Mouse (Mus musculus): ENCODE measurements around the gene Cers6. TPM values are rescaled to one million over a fixed set of nuclear protein-coding genes. Genes with fewer than 3 reads are reported as not detected.

Gene Cers6
- polyA plus RNA-seq, 1 experiment = 18.3 TPM

GRCm38 (mm10) chr2:69045926-69046325 lies 184.7 kb downstream of the Cers6 start:
- no peak for DNase-seq (ENCODE audit: low read depth, low spot score)
- 33% methylated on average over 4 of the region's 4 CpGs for WGBS

DNA sequence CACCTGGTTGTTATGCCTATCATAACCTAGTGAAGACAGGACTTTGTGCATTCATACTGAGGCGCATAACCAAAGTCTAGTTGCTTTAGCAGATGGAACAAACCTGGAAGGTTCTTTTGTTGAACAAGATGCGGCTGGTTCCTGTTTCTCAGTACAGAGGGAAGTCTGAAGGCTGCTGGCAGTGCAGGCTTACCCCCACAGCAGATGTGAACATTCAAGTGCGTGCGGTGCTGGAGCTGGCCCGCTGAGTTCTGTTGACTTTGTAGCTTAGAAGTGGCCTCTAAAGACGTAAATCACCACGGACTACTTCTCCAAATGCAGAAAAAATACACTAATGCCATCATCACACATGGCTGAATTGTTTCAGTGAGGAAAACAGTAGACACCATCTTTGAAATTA lies 186.1 kb downstream of the Cers6 start:
- 82% methylated on average over 7 of the region's 7 CpGs for WGBS
- DNase-seq (ENCODE audit: low read depth, low spot score) = no peak

GRCm38 (mm10) chr2:69047805-69048204 lies 186.6 kb downstream of the Cers6 start:
- no peak for DNase-seq (ENCODE audit: low read depth, low spot score)
- 93% methylated on average over 3 of the region's 3 CpGs for WGBS

GRCm38 (mm10) chr2:69049179-69049578 lies 187.9 kb downstream of the Cers6 start:
- WGBS = 66% methylated on average over 7 of the region's 7 CpGs
- DNase-seq (ENCODE audit: low read depth, low spot score) = no peak

- no peak for DNase-seq (ENCODE audit: low read depth, low spot score)
- 90% methylated on average over 4 of the region's 4 CpGs for WGBS
These were observed 188.9 kb downstream of the Cers6 start for GRCm38 (mm10) chr2:69050189-69050588.

DNA sequence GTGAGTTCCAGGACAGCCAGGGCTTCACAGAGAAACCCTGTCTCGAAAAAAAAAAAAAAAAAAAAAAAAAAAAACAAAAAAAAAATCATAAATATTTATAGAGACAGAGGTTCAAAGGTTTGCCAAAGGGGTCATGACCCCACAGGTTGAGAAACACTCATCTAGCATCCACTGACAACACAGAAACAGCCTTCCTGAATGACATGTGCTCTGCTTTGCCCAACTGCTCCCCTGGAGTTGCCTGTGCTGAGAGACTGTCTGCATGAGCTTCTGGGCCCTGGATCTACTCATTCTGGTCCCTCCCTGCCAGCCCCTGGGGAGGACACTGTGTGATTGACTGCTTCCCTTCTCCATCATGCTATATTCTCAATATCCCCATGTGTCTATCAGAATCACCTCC lies 190.4 kb downstream of the Cers6 start:
- 38% methylated on average over 1 of the region's 1 CpGs for WGBS
- no peak for DNase-seq (ENCODE audit: low read depth, low spot score)

GRCm38 (mm10) chr2:69053210-69053858 lies 192.1 kb downstream of the Cers6 start:
- 39% methylated on average over 4 of the region's 4 CpGs for WGBS
- no peak for DNase-seq (ENCODE audit: low read depth, low spot score)

DNA sequence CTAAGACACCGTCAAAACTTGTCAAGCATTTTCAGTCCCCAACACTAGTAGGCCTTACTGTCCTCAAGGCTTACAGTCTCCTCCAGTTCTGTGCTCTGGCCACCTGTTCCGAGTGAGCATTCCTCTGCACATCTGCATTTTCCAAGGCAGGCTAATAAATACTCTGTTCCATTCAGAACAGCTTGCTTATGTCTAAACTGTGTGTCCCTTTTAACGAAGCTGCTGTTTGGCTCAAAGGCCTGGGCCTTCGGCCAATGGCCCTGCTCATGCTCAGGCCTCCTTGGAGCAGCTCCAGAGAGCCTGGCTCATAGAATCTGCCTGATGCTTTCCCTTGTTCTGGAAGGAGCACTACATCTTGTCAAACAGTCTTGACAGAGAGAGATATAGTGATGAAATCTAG lies 193.0 kb downstream of the Cers6 start:
- 61% methylated on average over 4 of the region's 4 CpGs for WGBS
- no peak for DNase-seq (ENCODE audit: low read depth, low spot score)

- WGBS = 81% methylated on average over 6 of the region's 6 CpGs
- no peak for DNase-seq (ENCODE audit: low read depth, low spot score)
These were observed 193.9 kb downstream of the Cers6 start for GRCm38 (mm10) chr2:69055174-69055573.

- peak; percentile 57 for DNase-seq (ENCODE audit: low read depth, low spot score)
These were observed 200.1 kb downstream of the Cers6 start for GRCm38 (mm10) chr2:69061313-69061712.

GRCm38 (mm10) chr2:69061910-69062689 lies 200.9 kb downstream of the Cers6 start:
- WGBS = 31% methylated on average over 5 of the region's 5 CpGs
- DNase-seq (ENCODE audit: low read depth, low spot score) = peak; percentile 68

DNA sequence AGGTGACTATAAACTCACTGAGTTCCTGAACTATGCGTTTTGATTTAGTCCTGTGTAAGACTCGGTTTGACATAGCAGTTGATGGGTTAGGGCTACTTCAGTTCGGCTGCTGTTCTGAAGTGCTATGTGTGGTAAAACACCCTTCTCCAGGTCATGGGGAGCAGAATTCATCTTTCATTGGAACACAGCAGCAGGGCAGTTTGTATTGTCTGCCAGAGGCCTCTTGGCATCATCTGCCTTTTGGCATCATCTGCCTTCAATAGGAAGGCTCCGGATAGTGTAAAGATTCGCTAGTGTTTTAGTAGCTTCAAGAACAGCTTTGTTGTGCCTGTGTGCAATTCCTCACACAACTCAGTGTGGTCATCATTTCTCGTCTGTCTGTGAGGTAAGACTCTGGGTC lies 203.5 kb downstream of the Cers6 start:
- DNase-seq (ENCODE audit: low read depth, low spot score) = no peak
- 95% methylated on average over 6 of the region's 6 CpGs for WGBS

DNA sequence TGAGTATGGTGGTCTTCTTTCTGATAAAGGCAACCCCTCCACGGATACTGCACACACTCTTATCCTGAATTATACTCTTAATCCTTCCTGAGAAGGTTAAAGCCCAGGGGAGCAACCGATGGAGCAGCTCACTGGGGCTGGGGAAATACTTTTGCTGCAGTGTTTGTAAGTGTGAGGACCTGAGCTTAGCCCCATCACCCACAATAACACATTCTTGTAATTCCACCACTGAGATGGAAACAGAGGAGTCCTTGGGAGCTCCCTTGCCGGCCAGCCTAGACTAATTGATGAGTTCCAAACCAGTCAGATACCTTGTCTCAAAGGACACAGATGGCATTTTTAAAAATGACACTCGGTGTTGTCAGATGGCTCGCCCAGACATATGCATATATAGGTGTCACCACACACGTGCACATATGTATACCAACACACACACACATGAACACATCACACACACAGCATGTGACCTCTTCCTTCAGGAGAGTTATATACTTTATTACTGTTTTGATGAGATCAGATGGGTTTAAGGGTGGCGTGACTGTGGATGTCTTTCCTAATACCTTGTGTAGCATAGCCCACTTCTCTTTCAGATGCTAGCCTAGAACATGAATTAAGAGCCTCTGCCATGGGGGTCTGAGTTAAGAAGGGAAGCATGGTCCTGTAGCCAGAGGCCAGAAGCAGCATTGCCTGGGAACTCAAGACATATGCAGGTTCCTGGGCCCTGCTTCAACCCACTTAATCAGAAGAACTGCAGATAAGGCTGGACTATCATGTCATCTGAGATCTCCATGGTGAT lies 210.4 kb downstream of the Cers6 start:
- DNase-seq (ENCODE audit: low read depth, low spot score) = no peak
- WGBS = 69% methylated on average over 7 of the region's 7 CpGs

DNA sequence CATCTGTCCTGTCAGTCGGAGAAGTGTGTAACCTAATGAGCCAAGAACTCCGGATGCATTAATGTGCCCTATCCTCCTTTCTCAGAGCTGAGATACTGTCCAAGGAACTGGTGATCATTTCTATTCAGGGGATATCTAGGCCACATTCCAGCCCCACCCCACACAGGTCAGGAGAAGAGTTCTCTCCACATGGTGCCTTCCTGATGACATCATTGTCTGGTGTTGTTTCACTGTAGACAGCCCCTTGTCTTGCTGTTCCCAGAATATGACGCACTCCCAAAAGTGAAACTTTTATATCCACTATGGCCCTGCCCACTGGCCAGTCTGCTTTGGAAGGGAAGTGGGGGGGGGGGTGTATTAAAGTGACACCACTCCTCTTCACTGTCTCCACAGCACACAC lies 215.9 kb downstream of the Cers6 start:
- WGBS = 74% methylated on average over 3 of the region's 3 CpGs
- DNase-seq (ENCODE audit: low read depth, low spot score) = no peak

DNA sequence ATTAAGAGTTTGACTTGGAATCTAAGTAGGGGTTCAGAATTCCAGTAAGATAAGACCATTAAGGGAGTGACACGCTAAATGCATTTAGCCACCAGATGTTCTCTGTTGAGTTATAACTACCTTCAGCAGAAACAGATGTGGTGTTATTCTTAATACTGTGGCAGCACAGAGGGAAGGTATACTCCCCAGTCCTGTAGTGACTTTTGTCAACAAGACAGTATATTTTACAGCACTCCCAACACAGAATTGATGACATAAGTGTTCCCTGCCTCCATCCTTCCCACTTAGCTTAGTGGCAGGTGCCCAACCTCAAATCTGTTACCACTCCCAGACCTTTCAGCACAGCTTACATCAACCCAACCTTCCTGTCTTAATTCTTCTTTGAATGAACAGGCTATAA lies 219.5 kb downstream of the Cers6 start:
- WGBS = 61% methylated on average over 1 of the region's 1 CpGs
- DNase-seq (ENCODE audit: low read depth, low spot score) = no peak

DNA sequence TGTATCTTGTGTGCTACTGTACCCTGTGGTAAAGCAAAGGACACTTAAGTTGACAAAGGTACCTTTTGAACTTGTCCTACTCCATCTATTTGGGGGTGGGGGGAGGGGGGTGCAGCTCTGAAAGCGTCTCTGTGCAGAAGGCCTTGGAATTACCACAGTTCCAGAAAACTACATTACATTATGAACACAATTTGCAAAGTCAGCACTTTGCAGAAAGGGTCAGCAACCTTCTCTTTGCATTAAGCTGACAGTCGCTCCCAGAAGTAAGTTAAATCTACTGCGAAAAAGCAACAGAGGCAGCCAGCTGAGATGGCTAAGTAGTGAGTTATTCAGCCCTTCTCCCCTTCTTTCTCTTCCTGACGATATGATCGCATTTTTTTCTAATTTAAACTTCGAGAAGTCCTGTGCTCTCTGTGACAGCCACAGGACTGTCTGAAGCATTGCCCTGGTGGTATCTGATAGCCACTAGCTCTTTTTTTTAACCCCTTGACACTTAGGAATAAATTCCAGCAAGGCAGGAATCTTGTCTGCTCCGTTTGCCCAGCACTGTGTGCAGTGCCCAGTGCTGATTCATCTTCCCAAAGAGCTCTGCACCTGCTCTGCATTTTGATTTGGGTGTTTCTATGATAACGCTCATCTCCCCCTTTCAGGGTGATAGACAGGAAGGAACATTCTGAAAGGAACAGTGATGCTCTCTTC lies 221.4 kb downstream of the Cers6 start:
- WGBS = 84% methylated on average over 8 of the region's 8 CpGs

DNA sequence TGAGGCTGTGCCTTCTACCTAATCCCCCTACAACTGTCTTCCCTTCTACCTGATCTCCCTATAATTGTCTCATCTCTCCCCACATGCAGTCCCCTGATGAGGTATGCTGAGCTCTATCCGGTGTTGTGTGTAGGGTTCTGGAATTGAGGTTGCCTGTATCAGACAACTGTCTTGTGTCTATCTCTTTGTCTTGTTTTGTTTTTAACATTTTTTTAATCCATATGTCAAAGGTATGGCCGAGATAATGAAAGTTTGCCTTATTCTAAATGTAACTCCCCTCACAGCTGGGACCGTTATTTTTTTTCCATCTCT lies 221.9 kb downstream of the Cers6 start:
- DNase-seq (ENCODE audit: low read depth, low spot score) = no peak
- WGBS = 91% methylated on average over 3 of the region's 3 CpGs

More for the DNA sequence above, 221.4 kb downstream of the Cers6 start:
- DNase-seq (ENCODE audit: low read depth, low spot score) = no peak

DNA sequence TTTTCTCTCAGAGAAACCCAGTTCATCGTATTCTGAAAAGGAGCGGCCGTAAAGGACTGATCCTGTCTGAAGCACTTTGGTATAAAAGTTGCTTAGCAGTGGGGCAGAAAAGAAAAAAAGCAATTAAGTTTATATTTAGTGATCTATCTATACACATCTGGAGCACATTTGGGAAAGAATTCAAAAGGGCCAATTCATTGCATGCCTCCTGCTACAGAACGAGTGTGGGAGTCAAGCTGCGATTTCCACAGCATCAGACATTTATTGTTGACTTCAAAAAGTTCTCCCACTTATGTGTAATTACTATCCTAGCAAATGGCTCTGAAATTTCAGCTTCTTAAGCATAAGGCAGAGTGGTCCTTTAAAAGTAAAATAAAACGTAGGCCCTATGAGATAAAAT lies 223.2 kb downstream of the Cers6 start:
- no peak for DNase-seq (ENCODE audit: low read depth, low spot score)
- WGBS = 85% methylated on average over 6 of the region's 6 CpGs

- 83% methylated on average over 8 of the region's 8 CpGs for WGBS
These were observed 225.4 kb downstream of the Cers6 start for GRCm38 (mm10) chr2:69086505-69087260.

DNA sequence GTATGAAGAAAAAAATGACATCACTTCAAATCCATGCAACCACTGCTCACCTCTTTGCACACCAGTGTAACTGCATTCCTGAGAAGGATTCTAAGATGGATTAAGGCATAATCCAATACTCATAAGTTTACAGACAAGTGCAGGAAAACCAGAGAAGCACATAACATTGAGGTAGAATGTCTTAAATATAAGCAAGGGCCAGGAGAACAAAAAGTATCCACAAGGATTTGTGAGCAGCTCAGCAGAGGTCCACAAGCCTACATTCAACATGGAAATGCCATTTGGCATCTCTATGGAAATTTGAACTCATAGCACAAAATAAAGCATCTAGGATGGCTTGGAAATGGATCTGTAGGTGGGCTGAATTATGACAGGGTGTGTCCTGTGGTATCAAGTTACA lies 234.6 kb downstream of the Cers6 start:
- DNase-seq (ENCODE audit: low read depth, low spot score) = no peak

More at GRCm38 (mm10) chr2:69086505-69087260, 225.4 kb downstream of the Cers6 start:
- no peak for DNase-seq (ENCODE audit: low read depth, low spot score)

All from large intestine, adult 2 months (tissue).